Mouse (Mus musculus): ENCODE results near the gene Frmd4a. TPM values are rescaled to one million over a fixed set of nuclear protein-coding genes. Genes with fewer than 3 reads are reported as not detected.
A peak's percentile ranks its signal among the peaks of the same experiment; 100 is the strongest.

Frmd4a gene
- polyA plus RNA-seq, 1 experiment from 2014 or later = 35.9 TPM

- peak overlapping the region; percentile 98 for H3K27ac ChIP-seq
- peak overlapping the region; percentile 51 for H3K9ac ChIP-seq
- H3K27me3 ChIP-seq = no peaks in the 10 kb centered on the region
- 10% methylated on average over 5 of the region's 5 CpGs for WGBS
- H3K4me3 ChIP-seq (replicated peaks) = peak overlapping the region; percentile 56
- ATAC-seq (replicated peaks; ENCODE audit: low FRiP score) = peak; percentile 38; the same call in 1 of the 2 replicates
- no peaks in the 10 kb centered on the region for H3K9me3 ChIP-seq (replicated peaks)
- H3K4me2 ChIP-seq = peak overlapping the region; percentile 71
- peaks cover 15% of the 10 kb centered on the region for H3K36me3 ChIP-seq
- H3K4me1 ChIP-seq = peaks cover 80% of the 10 kb centered on the region
These were observed 543.7 kb downstream of the Frmd4a start for GRCm38 (mm10) chr2:4561196-4561595.

GRCm38 (mm10) chr2:4562373-4562772 is 544.9 kb downstream of the Frmd4a start:
- Histone ChIP-seq H3K4me3 (replicated peaks) (peak overlapping the region; percentile 56), H3K27ac (peak overlapping the region; percentile 55), H3K27me3 (no peaks in the 10 kb centered on the region), H3K4me1 (peaks cover 77% of the 10 kb centered on the region), H3K4me2 (peak overlapping the region; percentile 71), H3K36me3 (peaks cover 27% of the 10 kb centered on the region), H3K9me3 (replicated peaks) (no peaks in the 10 kb centered on the region), H3K9ac (peak overlapping the region; percentile 51)
- 48% methylated on average over 3 of the region's 3 CpGs for WGBS
- ATAC-seq (replicated peaks; ENCODE audit: low FRiP score) = no peak

- Histone ChIP-seq H3K9me3 (replicated peaks) (no peaks in the 10 kb centered on the region), H3K4me2 (peak overlapping the region; percentile 71), H3K27ac (peak overlapping the region; percentile 55), H3K4me3 (replicated peaks) (peak overlapping the region; percentile 56), H3K4me1 (peaks cover 76% of the 10 kb centered on the region), H3K36me3 (peaks cover 31% of the 10 kb centered on the region), H3K9ac (peak overlapping the region; percentile 51; the same call in 1 of the 2 replicates), H3K27me3 (no peaks in the 10 kb centered on the region)
- ATAC-seq (replicated peaks; ENCODE audit: low FRiP score) = no peak
- WGBS = 34% methylated on average over 5 of the region's 5 CpGs
These were observed 545.3 kb downstream of the Frmd4a start for GRCm38 (mm10) chr2:4562826-4563225.

GRCm38 (mm10) chr2:4563322-4563721 is 545.8 kb downstream of the Frmd4a start:
- peak overlapping the region; percentile 56 for H3K4me3 ChIP-seq (replicated peaks)

GRCm38 (mm10) chr2:4566260-4566955 is 548.9 kb downstream of the Frmd4a start:
- H3K27ac ChIP-seq = peak overlapping the region; percentile 37; the same call in 1 of the 2 replicates
- peaks cover 40% of the 10 kb centered on the region for H3K36me3 ChIP-seq
- ATAC-seq (replicated peaks; ENCODE audit: low FRiP score) = no peak
- H3K9me3 ChIP-seq (replicated peaks) = no peaks in the 10 kb centered on the region
- peaks cover 75% of the 10 kb centered on the region for H3K4me1 ChIP-seq
- H3K4me2 ChIP-seq = no peak overlapping the region
- H3K9ac ChIP-seq = no peak overlapping the region
- WGBS = 89% methylated on average over 4 of the region's 4 CpGs
- H3K4me3 ChIP-seq (replicated peaks) = no peak overlapping the region
- no peaks in the 10 kb centered on the region for H3K27me3 ChIP-seq

More at GRCm38 (mm10) chr2:4563322-4563721, 545.8 kb downstream of the Frmd4a start:
- 50% methylated on average over 1 of the region's 1 CpGs for WGBS
- Histone ChIP-seq H3K4me2 (peak overlapping the region; percentile 71), H3K9ac (no peak overlapping the region), H3K4me1 (peaks cover 71% of the 10 kb centered on the region), H3K36me3 (peaks cover 33% of the 10 kb centered on the region), H3K9me3 (replicated peaks) (no peaks in the 10 kb centered on the region), H3K27ac (peak overlapping the region; percentile 55), H3K27me3 (no peaks in the 10 kb centered on the region)
- no peak for ATAC-seq (replicated peaks; ENCODE audit: low FRiP score)

- Histone ChIP-seq H3K27me3 (no peaks in the 10 kb centered on the region), H3K27ac (no peak overlapping the region), H3K4me1 (peaks cover 72% of the 10 kb centered on the region), H3K36me3 (peaks cover 46% of the 10 kb centered on the region), H3K4me2 (no peak overlapping the region), H3K4me3 (replicated peaks) (no peak overlapping the region), H3K9ac (no peak overlapping the region), H3K9me3 (replicated peaks) (no peaks in the 10 kb centered on the region)
- WGBS = 88% methylated on average over 9 of the region's 9 CpGs
- no peak for ATAC-seq (replicated peaks; ENCODE audit: low FRiP score)
These were observed 549.6 kb downstream of the Frmd4a start for GRCm38 (mm10) chr2:4566956-4567680.

- no peak overlapping the region for H3K4me3 ChIP-seq (replicated peaks)
- H3K36me3 ChIP-seq = peaks cover 64% of the 10 kb centered on the region
- no peaks in the 10 kb centered on the region for H3K9me3 ChIP-seq (replicated peaks)
- no peak for ATAC-seq (replicated peaks; ENCODE audit: low FRiP score)
- H3K9ac ChIP-seq = no peak overlapping the region
- no peaks in the 10 kb centered on the region for H3K27me3 ChIP-seq
- WGBS = 69% methylated on average over 5 of the region's 5 CpGs
- H3K27ac ChIP-seq = peak overlapping the region; percentile 4; the same call in 1 of the 2 replicates
- H3K4me1 ChIP-seq = peaks cover 72% of the 10 kb centered on the region
- no peak overlapping the region for H3K4me2 ChIP-seq
These were observed 551.5 kb downstream of the Frmd4a start for GRCm38 (mm10) chr2:4568967-4569366.

- H3K27ac ChIP-seq = peak overlapping the region; percentile 79
- H3K9ac ChIP-seq = no peak overlapping the region
- H3K4me2 ChIP-seq = no peak overlapping the region
- H3K36me3 ChIP-seq = peaks cover 70% of the 10 kb centered on the region
- no peaks in the 10 kb centered on the region for H3K9me3 ChIP-seq (replicated peaks)
- H3K4me3 ChIP-seq (replicated peaks) = no peak overlapping the region
- 58% methylated on average over 10 of the region's 10 CpGs for WGBS
- no peaks in the 10 kb centered on the region for H3K27me3 ChIP-seq
- peaks cover 75% of the 10 kb centered on the region for H3K4me1 ChIP-seq
- peak; percentile 17; the same call in 1 of the 2 replicates for ATAC-seq (replicated peaks; ENCODE audit: low FRiP score)
These were observed 552.8 kb downstream of the Frmd4a start for GRCm38 (mm10) chr2:4570186-4570861.

- 61% methylated on average over 7 of the region's 7 CpGs for WGBS
- H3K4me3 ChIP-seq (replicated peaks) = no peak overlapping the region
- no peak overlapping the region for H3K4me2 ChIP-seq
- H3K4me1 ChIP-seq = peaks cover 77% of the 10 kb centered on the region
- no peak overlapping the region for H3K9ac ChIP-seq
- peak overlapping the region; percentile 63 for H3K27ac ChIP-seq
- no peaks in the 10 kb centered on the region for H3K9me3 ChIP-seq (replicated peaks)
- ATAC-seq (replicated peaks; ENCODE audit: low FRiP score) = 0 out of 2 replicates have a peak, but pooled peaks have one; percentile 38
- H3K27me3 ChIP-seq = no peaks in the 10 kb centered on the region
- H3K36me3 ChIP-seq = peaks cover 65% of the 10 kb centered on the region
These were observed 555.2 kb downstream of the Frmd4a start for GRCm38 (mm10) chr2:4572498-4573263.

- Histone ChIP-seq H3K36me3 (peaks cover 63% of the 10 kb centered on the region), H3K4me2 (no peak overlapping the region), H3K27ac (0 out of 2 replicates have a peak overlapping the region, but pooled peaks have one; percentile 63), H3K9me3 (replicated peaks) (no peaks in the 10 kb centered on the region), H3K4me3 (replicated peaks) (no peak overlapping the region), H3K27me3 (no peaks in the 10 kb centered on the region), H3K9ac (no peak overlapping the region), H3K4me1 (peaks cover 82% of the 10 kb centered on the region)
- WGBS = 44% methylated on average over 4 of the region's 4 CpGs
- ATAC-seq (replicated peaks; ENCODE audit: low FRiP score) = no peak
These were observed 555.9 kb downstream of the Frmd4a start for GRCm38 (mm10) chr2:4573386-4573785.

- Histone ChIP-seq H3K27me3 (no peaks in the 10 kb centered on the region), H3K4me2 (no peak overlapping the region), H3K27ac (no peak overlapping the region), H3K9me3 (replicated peaks) (no peaks in the 10 kb centered on the region), H3K4me3 (replicated peaks) (no peak overlapping the region), H3K9ac (no peak overlapping the region), H3K4me1 (peaks cover 86% of the 10 kb centered on the region), H3K36me3 (peaks cover 66% of the 10 kb centered on the region)
- ATAC-seq (replicated peaks; ENCODE audit: low FRiP score) = no peak
- 71% methylated on average over 5 of the region's 5 CpGs for WGBS
These were observed 556.7 kb downstream of the Frmd4a start for GRCm38 (mm10) chr2:4574251-4574650.
